Mouse (Mus musculus): ENCODE data around the gene Ormdl2. TPM values are rescaled to one million over a fixed set of nuclear protein-coding genes. Genes with fewer than 3 reads are reported as not detected.

Ormdl2 gene
- polyA plus RNA-seq, 1 experiment, result 69.2 TPM

DNA sequence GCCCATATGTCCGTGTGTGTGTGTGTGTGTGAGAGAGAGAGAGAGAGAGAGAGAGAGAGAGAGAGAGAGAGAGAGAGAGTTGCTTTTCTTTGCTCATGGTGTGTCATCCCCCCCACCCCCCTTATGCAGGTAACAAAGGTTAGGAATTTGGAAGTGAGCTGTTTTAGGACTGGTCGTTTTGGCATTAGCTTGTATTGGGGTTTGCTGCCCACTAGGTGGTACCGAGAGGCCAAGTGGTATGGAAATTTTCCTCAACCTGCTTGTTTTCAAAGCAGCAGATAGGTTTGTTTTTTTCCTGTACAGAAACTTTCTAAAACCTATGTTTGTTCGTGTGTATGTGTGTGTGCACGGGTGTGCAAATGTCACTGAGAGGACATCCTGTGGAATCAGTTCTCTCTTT, 47.8 kb downstream of the Ormdl2 start:
- Histone ChIP-seq H3K36me3 (ENCODE audit: control insufficient read depth, insufficient read depth, low read length, poor library complexity, severe bottlenecking) (no peaks in the 10 kb centered on the region), H3K27me3 (ENCODE audit: control insufficient read depth, insufficient read depth, low read length, poor library complexity, severe bottlenecking) (no peaks in the 10 kb centered on the region), H3K4me1 (ENCODE audit: control insufficient read depth, insufficient read depth, low read length) (no peaks in the 10 kb centered on the region), H3K4me3 (ENCODE audit: low read depth, low read length) (no peak overlapping the region), H3K9ac (ENCODE audit: low read depth, poor library complexity, severe bottlenecking) (no peak overlapping the region), H3K9me3 (replicated peaks; ENCODE audit: control insufficient read depth, insufficient read depth, low read length, poor library complexity, severe bottlenecking) (no peaks in the 10 kb centered on the region), H3K27ac (ENCODE audit: insufficient read depth, low read length) (no peak overlapping the region)
- TF ChIP-seq EP300 (IDR thresholded peaks at IDR 0.05; ENCODE audit: insufficient read depth, low read depth, low read length) (no peak), POLR2A (IDR thresholded peaks at IDR 0.05; ENCODE audit: insufficient read depth, low read length) (no peak)

DNA sequence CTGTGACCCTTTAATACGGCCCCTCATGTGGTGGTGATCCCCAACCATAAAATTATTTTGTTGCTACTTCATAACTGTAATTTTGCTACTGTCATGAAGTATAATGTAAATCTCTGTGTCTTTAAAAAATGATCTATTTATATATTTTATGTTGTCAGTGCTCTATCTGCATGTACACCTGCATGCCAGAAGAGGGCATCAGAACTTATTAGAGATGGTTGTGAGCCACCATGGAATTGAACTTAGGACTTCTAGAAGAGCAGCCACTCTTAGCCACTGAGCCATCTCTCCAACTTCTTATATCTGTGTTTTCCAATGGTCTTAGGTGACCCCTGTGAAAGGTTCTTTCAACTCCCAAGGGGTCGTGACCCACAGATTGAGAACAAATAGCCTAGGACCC, 48.5 kb downstream of the Ormdl2 start:
- Histone ChIP-seq H3K4me1 (ENCODE audit: control insufficient read depth, insufficient read depth, low read length) (no peaks in the 10 kb centered on the region), H3K4me3 (ENCODE audit: low read depth, low read length) (no peak overlapping the region), H3K9ac (ENCODE audit: low read depth, poor library complexity, severe bottlenecking) (no peak overlapping the region), H3K27me3 (ENCODE audit: control insufficient read depth, insufficient read depth, low read length, poor library complexity, severe bottlenecking) (no peaks in the 10 kb centered on the region), H3K9me3 (replicated peaks; ENCODE audit: control insufficient read depth, insufficient read depth, low read length, poor library complexity, severe bottlenecking) (no peaks in the 10 kb centered on the region), H3K36me3 (ENCODE audit: control insufficient read depth, insufficient read depth, low read length, poor library complexity, severe bottlenecking) (no peaks in the 10 kb centered on the region), H3K27ac (ENCODE audit: insufficient read depth, low read length) (no peak overlapping the region)
- no peak for TF ChIP-seq EP300 (IDR thresholded peaks at IDR 0.05; ENCODE audit: insufficient read depth, low read depth, low read length)
- no peak for TF ChIP-seq CTCF (IDR thresholded peaks at IDR 0.05; ENCODE audit: low read depth, low read length)
- no peak for TF ChIP-seq POLR2A (IDR thresholded peaks at IDR 0.05; ENCODE audit: insufficient read depth, low read length)

Other genes with a start within 250 kb of the Ormdl2 start
- 39.4 and 41.7 TPM in 2 replicates for gene Erbb3, start 232.0 kb downstream of the Ormdl2 start, polyA plus RNA-seq (2011; ENCODE audit: insufficient read depth, insufficient read length, low read depth, missing spikeins)
- 1,832 and 1,959 TPM in 2 replicates for gene Rps26, start 194.9 kb downstream of the Ormdl2 start, polyA plus RNA-seq (2011; ENCODE audit: insufficient read depth, insufficient read length, low read depth, missing spikeins)
- gene Ikzf4, start 175.7 kb downstream of the Ormdl2 start, polyA plus RNA-seq (2011; ENCODE audit: insufficient read depth, insufficient read length, low read depth, missing spikeins), result 9.8 and 11.6 TPM in 2 replicates
- gene Suox, start 147.6 kb downstream of the Ormdl2 start, polyA plus RNA-seq (2011; ENCODE audit: insufficient read depth, insufficient read length, low read depth, missing spikeins), result 14.3 and 14.4 TPM in 2 replicates
- 79.0 and 83.6 TPM in 2 replicates for gene Rab5b, start 125.4 kb downstream of the Ormdl2 start, polyA plus RNA-seq (2011; ENCODE audit: insufficient read depth, insufficient read length, low read depth, missing spikeins)
- gene Pmel, start 117.5 kb downstream of the Ormdl2 start, polyA plus RNA-seq (2011; ENCODE audit: insufficient read depth, insufficient read length, low read depth, missing spikeins), result 3.0 TPM in 2 replicates
- 81.4 and 82.7 TPM in 2 replicates for gene Cdk2, start 116.6 kb downstream of the Ormdl2 start, polyA plus RNA-seq (2011; ENCODE audit: insufficient read depth, insufficient read length, low read depth, missing spikeins)
- gene Dgka, start 76.8 kb downstream of the Ormdl2 start, polyA plus RNA-seq (2011; ENCODE audit: insufficient read depth, insufficient read length, low read depth, missing spikeins), result 44.7 and 46.7 TPM in 2 replicates
- gene Pym1, start 73.8 kb downstream of the Ormdl2 start, polyA plus RNA-seq (2011; ENCODE audit: insufficient read depth, insufficient read length, low read depth, missing spikeins), result 53.8 and 56.0 TPM in 2 replicates
- 0.46 and 1.5 TPM in 2 replicates for gene Mmp19, start 30.7 kb downstream of the Ormdl2 start, polyA plus RNA-seq (2011; ENCODE audit: insufficient read depth, insufficient read length, low read depth, missing spikeins)
- 41.3 and 45.5 TPM in 2 replicates for gene Dnajc14, start 17.6 kb downstream of the Ormdl2 start, polyA plus RNA-seq (2011; ENCODE audit: insufficient read depth, insufficient read length, low read depth, missing spikeins)
- gene Tmem198b, start 17.3 kb downstream of the Ormdl2 start, polyA plus RNA-seq (2011; ENCODE audit: insufficient read depth, insufficient read length, low read depth, missing spikeins), result 12.3 and 12.6 TPM in 2 replicates
- gene Sarnp, start 4.3 kb downstream of the Ormdl2 start, polyA plus RNA-seq (2011; ENCODE audit: insufficient read depth, insufficient read length, low read depth, missing spikeins), result 269 and 288 TPM in 2 replicates
- 2.8 and 3.0 TPM in 2 replicates for gene Gdf11, start 70.1 kb upstream of the Ormdl2 start, polyA plus RNA-seq (2011; ENCODE audit: insufficient read depth, insufficient read length, low read depth, missing spikeins)
- gene Cd63, start 79.3 kb upstream of the Ormdl2 start, polyA plus RNA-seq (2011; ENCODE audit: insufficient read depth, insufficient read length, low read depth, missing spikeins), result 116 and 130 TPM in 2 replicates
- gene Rdh5, start 101.2 kb upstream of the Ormdl2 start, polyA plus RNA-seq (2011; ENCODE audit: insufficient read depth, insufficient read length, low read depth, missing spikeins), result 3.5 and 3.9 TPM in 2 replicates
- 36.7 and 44.5 TPM in 2 replicates for gene Bloc1s1, start 102.4 kb upstream of the Ormdl2 start, polyA plus RNA-seq (2011; ENCODE audit: insufficient read depth, insufficient read length, low read depth, missing spikeins)
- gene Itga7, start 112.2 kb upstream of the Ormdl2 start, polyA plus RNA-seq (2011; ENCODE audit: insufficient read depth, insufficient read length, low read depth, missing spikeins), result 1.6 and 3.2 TPM in 2 replicates
- gene Mettl7b, start 139.3 kb upstream of the Ormdl2 start, polyA plus RNA-seq (2011; ENCODE audit: insufficient read depth, insufficient read length, low read depth, missing spikeins), result not detected in 2 replicates
- not detected in 2 replicates for gene Olfr9, start 167.8 kb upstream of the Ormdl2 start, polyA plus RNA-seq (2011; ENCODE audit: insufficient read depth, insufficient read length, low read depth, missing spikeins)
- gene Olfr763, start 189.1 kb upstream of the Ormdl2 start, polyA plus RNA-seq (2011; ENCODE audit: insufficient read depth, insufficient read length, low read depth, missing spikeins), result not detected in 2 replicates
- gene Olfr764-ps1, start 218.3 kb upstream of the Ormdl2 start, polyA plus RNA-seq (2011; ENCODE audit: insufficient read depth, insufficient read length, low read depth, missing spikeins), result not detected in 2 replicates
- not detected in 2 replicates for gene Olfr765, start 228.4 kb upstream of the Ormdl2 start, polyA plus RNA-seq (2011; ENCODE audit: insufficient read depth, insufficient read length, low read depth, missing spikeins)
- not detected in 2 replicates for gene Olfr766-ps1, start 247.3 kb upstream of the Ormdl2 start, polyA plus RNA-seq (2011; ENCODE audit: insufficient read depth, insufficient read length, low read depth, missing spikeins)

Measured in ES-Bruce4 (cell line).